Mouse (Mus musculus): ENCODE results near the gene Golim4.

DNA sequence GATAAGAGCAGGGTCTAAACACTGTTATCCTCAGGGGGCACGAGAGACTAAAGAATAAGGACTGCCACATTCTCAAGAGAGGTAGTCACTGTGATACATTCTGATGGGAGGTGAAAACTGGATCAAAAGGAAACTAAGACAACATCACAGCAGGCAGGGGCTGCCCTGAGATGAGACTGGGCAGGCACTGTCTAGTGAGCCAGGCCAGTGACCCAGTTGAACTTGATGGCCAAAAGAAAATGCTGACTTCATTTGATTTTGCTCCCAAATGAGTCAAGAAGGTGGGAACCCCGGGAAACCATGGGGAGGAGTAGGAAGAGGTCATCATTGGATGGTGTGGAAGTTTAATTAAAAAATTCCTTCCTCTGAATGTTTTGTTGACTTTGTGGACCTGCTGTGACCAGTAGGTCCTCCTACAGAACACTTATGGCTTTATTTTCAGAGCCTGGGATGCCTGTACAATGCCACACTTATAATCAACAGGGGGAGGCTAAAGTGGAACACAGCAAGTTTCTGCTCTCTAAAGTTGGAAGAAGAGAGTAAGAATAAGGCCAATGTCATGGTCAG is 26.0 kb downstream of the Golim4 start:
- TF ChIP-seq CTCF (IDR thresholded peaks at IDR 0.05; ENCODE audit: extremely low read depth, insufficient read depth, insufficient read length, insufficient replicate concordance) (no peak), POLR2A (IDR thresholded peaks at IDR 0.05; ENCODE audit: low read depth, low read length) (no peak)
